Mouse (Mus musculus) embryonic fibroblast, embryonic 13.5 days (primary cell): ENCODE measurements at regions not wholly inside any gene's neighbourhood (a gene's known extent, or its start where the extent isn't known, plus 50 kb on each side); places are given as distances from the start of the nearest gene placed in this dataset.

Source experiments
- CTCF ChIP-seq: IDR thresholded peaks from 2 replicates; pipeline ENCODE4 v1.5.1; 2011; ENCODE audit warnings: mild to moderate bottlenecking, control low read depth, low read length, moderate library complexity, borderline replicate concordance; ENCODE audit not compliant: insufficient read depth
- POLR2A ChIP-seq: IDR thresholded peaks from 2 replicates; pipeline ENCODE4 v1.6.1; 2011; ENCODE audit warnings: low read depth, mild to moderate bottlenecking, control low read depth, low read length, moderate library complexity

DNA sequence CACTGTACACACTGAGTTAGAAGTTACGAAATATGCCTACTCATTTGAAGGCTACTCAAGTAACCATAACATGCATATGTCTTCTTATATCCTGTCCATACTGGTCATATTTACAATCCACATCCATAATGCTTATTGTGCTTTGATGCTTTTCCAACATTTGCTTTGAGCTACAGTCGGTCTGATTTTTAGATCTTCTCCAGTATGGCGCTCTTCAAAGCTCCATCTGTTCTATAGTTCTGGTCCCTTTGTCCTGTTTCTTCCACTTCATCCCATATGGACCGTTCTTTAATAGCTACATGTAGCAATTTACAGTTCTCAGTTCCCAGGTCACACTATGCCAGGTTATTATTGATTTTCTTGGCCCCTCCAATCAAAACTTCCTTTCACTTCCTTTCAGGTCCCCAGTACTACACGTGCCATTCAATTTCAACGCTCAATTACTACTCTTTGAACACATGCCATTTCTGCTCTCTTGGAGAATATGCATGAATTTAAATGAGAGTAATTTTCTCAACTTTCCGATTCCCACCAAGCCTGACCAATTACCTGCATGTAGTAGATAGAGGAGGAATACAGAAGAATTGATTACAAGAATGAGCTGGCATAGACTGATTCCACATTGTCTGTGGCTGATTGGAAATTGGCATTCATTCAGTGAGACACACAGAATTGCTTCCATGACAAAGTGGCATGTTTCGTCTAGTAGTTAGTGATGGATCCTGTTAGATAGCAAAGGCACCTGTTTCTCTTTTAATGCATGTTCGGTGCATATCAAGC lies 301.0 kb downstream of the Kcnc2 start:
- TF ChIP-seq POLR2A (no peak), CTCF (no peak)
